Mouse (Mus musculus): ENCODE measurements at regions not wholly inside any gene's neighbourhood (a gene's known extent, or its start where the extent isn't known, plus 50 kb on each side); places are given as distances from the start of the nearest gene placed in this dataset.
A peak's percentile ranks its signal among the peaks of the same experiment; 100 is the strongest.

GRCm38 (mm10) chr1:121051496-121052119 lies 280.8 kb downstream of the Insig2 start:
- no peak for DNase-seq

- no peak for DNase-seq
Measured at GRCm38 (mm10) chr1:121052120-121052501, 280.3 kb downstream of the Insig2 start.

- peak; percentile 59 for DNase-seq
Measured at GRCm38 (mm10) chr1:121053692-121054091, 278.7 kb downstream of the Insig2 start.

- no peak for DNase-seq
Measured at GRCm38 (mm10) chr1:121074569-121074968, 257.8 kb downstream of the Insig2 start.

GRCm38 (mm10) chr1:121082839-121083238 lies 249.6 kb downstream of the Insig2 start:
- DNase-seq = no peak

- no peak for DNase-seq
Measured at GRCm38 (mm10) chr1:121085101-121085727, 247.2 kb downstream of the Insig2 start.

- no peak for DNase-seq
Measured at GRCm38 (mm10) chr1:121087124-121087887, 245.1 kb downstream of the Insig2 start.

- no peak for DNase-seq
Measured at GRCm38 (mm10) chr1:121090628-121091027, 241.8 kb downstream of the Insig2 start.

GRCm38 (mm10) chr1:121092870-121093269 lies 239.5 kb downstream of the Insig2 start:
- no peak for DNase-seq

- DNase-seq = peak; percentile 44
Measured at GRCm38 (mm10) chr1:121096551-121097550, 235.5 kb downstream of the Insig2 start.

- DNase-seq = no peak
Measured at GRCm38 (mm10) chr1:121111776-121112344, 220.5 kb downstream of the Insig2 start.

GRCm38 (mm10) chr1:121112464-121112863 lies 219.9 kb downstream of the Insig2 start:
- no peak for DNase-seq

- DNase-seq = no peak
Measured at GRCm38 (mm10) chr1:121116626-121117025, 215.8 kb downstream of the Insig2 start.

GRCm38 (mm10) chr1:121123436-121123835 lies 209.0 kb downstream of the Insig2 start:
- DNase-seq = no peak

- DNase-seq = no peak
Measured at GRCm38 (mm10) chr1:121136284-121136683, 196.1 kb downstream of the Insig2 start.

GRCm38 (mm10) chr1:121136846-121137245 lies 195.5 kb downstream of the Insig2 start:
- no peak for DNase-seq

- no peak for DNase-seq
Measured at GRCm38 (mm10) chr1:121144981-121145380, 187.4 kb downstream of the Insig2 start.

GRCm38 (mm10) chr1:121153476-121153875 lies 178.9 kb downstream of the Insig2 start:
- DNase-seq = no peak

- DNase-seq = no peak
Measured at GRCm38 (mm10) chr1:121154616-121155015, 177.8 kb downstream of the Insig2 start.

GRCm38 (mm10) chr1:121168651-121169050 lies 163.7 kb downstream of the Insig2 start:
- no peak for DNase-seq

- DNase-seq = no peak
Measured at GRCm38 (mm10) chr1:121176541-121176940, 155.8 kb downstream of the Insig2 start.

All from heart, postnatal 4 days (tissue).